Mouse (Mus musculus) monocyte, adult 2 months (primary cell): Measurements from ENCODE around the gene Helz2.
A peak's percentile ranks its signal among the peaks of the same experiment; 100 is the strongest.
"Not testable (repeated sequence)": the region's sequence is repeated elsewhere in the genome, so short reads cannot be mapped to it uniquely, and the experiment has no call there.

ENCODE experiments used
- DNase-seq, 2 experiments: peaks; one replicate each; pipeline ENCODE4 v3.0.0; 2022; ENCODE audit warnings: low spot score in 2 of 2, low read depth in 1 of 2

Gene Helz2

DNA sequence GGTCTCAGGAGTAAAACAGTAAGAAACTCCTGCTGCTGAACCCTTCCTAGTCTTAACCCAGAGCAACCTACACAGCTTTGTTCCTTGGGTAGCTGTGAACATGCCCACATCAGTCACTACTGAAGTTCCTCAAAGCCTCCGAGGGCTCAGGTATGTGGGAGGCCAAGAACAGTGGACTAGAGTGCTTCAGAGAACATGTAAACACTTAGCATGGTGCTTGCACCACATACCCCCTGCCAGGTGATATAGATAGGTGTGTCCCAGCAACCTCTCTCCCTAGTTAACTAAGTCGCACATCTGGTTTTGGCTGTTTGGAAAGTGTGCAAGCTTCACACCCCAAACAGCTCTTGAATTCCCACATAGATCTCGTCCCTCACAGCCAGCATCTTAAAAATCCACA, 40.2 kb downstream of the Helz2 start:
- no peak for DNase-seq

DNA sequence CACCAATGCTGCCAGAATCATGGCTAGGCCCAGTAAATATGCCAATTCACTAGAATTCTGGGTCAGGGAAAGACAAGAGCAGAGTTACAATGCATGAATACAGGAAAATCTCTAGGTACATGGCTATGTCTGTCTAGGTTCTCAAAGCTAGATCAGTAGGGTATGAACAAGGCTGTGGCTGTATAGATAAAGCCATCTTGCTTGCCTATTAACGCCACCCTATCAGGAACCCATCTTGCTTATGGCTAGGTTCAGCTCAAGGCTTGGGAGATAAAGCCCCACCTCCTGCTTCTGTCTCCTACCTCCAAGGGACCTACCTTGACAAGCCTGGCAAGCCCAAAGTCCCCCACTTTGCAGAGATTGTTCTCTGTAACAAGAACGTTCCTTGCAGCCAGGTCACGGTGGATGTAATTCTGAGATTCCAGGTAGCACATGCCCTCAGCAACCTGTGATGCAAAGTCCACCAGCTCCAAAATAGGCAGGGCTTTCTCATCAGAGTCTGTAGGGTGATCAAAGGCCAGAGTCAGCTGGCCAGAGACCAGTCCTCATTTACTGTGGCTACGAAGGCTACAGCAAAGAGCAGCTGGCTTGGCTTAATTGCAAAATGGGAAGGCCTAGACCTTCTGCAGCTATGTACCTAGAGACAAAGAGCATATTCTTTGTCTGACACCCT, 45.1 kb downstream of the Helz2 start:
- no peak for DNase-seq

DNA sequence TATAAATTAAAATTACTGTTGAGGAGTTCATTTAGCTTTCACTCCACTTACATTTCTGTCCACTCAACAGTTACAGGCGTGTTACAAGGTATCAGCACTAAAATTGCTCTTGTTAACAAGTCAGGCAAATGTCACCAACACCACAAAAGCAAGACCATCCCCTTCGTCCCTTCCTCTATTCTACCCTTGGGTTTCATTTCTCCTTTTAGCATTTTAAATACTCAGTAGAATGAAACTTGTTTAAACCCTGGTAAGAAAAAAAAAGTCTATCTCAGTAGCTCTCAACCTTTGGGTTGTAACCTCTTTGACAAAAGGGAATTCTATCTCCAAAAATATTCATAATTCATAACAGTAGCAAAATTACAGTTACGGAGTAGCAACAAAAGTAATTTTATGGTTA, 48.8 kb downstream of the Helz2 start:
- DNase-seq = no peak

DNA sequence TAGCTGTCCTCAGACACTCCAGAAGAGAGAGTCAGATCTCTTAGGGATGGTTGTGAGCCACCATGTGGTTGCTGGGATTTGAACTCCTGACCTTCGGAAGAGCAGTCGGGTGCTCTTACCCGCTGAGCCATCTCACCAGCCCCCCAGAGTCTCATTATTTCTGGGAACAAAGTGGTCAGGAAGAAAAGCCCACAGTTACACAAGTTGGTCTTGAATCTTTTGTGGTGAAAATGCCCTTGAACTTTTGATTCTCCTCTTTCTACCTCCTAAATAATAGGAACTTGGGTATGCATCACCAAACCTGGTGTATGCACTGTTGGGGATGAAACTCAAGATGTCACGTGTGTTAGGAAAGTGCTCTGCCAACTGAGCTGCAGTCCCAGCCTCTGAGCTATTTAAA, 49.9 kb downstream of the Helz2 start:
- DNase-seq = no peak

DNA sequence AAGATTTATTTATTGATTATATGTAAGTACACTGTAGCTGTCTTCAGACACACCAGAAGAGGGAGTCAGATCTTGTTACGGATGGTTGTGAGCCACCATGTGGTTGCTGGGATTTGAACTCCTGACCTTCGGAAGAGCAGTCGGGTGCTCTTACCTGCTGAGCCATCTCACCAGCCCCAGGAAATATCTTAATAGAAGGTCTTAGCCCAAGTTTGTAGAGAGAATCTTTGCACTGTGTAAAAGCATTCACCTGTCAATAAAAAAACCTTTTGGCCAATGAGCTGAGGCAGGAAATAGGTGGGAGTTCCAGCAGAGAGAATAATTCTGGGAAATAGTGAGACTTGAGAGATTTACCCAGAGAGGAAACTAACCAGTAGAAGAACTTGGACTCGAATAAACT, 50.4 kb downstream of the Helz2 start:
- DNase-seq = not testable (repeated sequence)

DNA sequence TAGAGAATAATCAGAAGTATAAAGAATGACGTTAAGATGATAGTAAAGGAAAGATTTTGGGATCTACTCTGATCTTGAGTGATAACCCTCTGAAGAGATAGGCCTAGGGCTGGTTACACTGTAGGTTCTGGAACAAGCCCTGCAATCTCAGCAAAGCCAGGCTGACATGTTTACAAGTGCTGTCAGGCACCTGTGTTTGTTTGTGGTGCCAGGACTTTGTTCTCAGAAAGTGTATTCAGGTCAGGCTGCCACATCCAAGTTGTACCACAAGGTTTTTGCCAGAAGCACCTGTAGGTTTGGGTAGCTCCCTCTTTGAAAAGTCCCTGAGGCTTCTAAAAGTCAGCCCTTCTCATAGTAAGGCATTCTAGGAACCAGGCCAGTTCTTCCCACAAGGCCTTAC, 52.5 kb downstream of the Helz2 start:
- no peak for DNase-seq

DNA sequence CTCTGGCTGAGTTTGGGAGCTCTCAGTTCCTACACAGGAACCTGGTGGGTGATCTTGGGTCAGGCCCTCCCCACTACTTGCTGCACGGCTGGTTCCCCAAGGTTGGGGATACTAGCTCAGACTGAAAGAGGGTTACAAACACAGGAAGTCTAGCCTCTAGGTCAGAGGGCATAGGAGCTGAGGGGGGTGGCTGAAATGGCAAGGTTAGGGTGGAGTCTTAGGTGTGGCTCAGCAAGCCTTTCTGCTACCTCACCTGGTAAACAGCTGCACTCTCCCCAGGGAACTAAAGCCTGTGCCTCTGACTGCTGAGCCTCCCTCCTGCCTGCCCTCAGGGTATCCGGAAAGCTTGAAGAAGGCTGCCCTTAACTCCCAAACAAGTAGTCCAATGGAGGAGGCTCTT, 53.1 kb downstream of the Helz2 start:
- DNase-seq = no peak

DNA sequence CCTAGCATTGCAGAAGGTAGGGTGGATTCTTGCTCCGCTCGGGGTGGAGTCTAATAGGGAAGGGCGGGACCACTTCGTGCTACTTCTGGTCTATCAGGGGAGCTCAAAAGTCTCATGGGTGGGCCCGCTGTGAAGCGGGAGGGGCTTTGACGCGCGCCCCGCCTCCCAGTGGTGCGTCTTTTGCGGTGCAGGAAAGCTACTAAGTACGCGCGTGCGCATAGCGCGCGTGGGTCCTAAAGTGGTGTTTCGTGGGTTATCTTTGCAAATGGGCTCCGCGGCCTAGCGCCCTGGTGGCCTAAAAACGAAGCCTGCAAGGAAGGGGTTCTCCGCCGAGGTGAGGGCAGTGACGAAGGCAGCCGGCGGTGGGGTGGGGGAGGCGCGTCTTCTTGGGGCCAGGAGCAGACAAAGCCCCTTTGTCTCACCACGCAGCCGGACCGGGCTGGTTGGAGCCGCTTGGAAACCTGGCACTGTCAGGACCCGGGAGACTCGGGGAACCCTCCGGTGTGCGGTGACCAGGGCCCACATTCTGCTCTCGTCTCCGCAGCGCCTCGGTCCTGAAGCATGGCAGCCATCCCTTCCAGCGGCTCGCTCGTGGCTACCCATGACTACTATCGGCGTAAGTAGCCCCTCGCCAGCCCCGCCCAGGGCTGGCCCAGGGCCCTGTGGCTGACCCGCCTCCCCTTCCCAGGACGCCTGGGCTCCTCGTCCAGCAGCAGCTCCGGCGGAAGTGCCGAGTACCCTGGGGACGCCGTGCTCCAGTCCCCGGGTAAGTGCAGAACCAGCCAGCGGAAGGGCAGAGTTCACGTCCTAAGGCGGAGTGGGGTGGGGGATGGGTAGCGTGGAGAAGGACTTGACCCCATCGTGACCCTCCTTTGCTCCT, 54.5 kb downstream of the Helz2 start, which contains the start of gene Ppdpf:
Ppdpf (plus strand) TSS at position 127 of the 880 bp plus-strand sequence.
- peak; percentile 75 to 94 for DNase-seq

DNA sequence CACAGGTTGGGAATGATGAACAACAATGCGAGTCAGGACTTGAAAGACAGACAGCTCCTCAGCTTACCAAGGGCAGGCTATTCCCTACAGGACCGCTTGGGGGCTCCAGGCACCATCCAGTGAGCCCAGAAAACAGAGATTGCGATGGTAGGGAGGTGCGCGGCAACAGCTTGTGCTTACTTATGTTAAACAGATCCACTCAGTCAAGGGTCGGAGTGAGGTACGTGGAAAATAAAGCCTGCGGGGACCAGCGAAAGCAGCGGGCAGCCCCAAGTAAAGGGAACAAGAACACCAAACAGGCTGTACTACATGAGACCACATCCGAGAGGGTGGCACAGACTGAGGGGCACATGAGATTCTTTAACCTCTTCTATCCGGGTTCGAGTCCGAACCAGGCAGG, 55.2 kb downstream of the Helz2 start:
- DNase-seq = peak; percentile 54 to 68

DNA sequence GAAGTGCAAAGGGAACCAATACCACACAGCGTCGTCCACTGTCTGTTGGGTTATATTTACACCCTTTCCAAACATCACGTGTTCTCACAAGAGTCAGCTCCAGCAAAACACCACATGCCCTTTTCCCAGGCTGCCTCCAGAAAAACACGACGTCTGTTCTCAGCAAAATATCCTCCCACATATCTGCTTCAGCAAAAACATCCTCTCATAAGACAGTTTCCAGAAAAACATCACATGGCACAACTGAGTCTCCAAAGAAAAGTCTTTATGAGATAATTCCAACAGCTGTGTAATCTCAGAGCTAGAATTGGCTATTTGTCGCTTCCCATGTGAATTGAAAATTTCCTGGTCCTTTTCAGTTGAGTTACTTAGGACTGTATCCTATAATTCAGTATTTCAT, 60.9 kb downstream of the Helz2 start:
- DNase-seq = no peak

DNA sequence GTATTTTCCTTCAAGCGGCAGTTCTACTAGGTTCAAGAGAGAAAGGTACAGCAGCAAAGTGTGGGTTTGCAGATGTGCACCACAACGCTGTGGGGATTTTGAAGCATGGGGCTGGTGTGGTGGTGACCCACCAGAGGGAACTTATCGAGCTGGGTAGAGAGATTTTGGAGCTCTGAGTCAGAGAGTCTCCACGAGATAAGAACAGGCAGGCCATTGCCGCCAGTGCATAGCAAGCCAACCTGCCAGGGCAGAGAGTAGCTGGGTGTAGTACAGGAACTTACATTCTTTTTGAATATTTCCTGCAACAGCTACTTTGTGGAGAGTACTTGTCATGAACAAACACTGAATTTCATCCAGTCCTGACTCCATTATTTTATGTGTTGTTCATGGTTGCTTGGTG, 63.4 kb downstream of the Helz2 start:
- no peak for DNase-seq

DNA sequence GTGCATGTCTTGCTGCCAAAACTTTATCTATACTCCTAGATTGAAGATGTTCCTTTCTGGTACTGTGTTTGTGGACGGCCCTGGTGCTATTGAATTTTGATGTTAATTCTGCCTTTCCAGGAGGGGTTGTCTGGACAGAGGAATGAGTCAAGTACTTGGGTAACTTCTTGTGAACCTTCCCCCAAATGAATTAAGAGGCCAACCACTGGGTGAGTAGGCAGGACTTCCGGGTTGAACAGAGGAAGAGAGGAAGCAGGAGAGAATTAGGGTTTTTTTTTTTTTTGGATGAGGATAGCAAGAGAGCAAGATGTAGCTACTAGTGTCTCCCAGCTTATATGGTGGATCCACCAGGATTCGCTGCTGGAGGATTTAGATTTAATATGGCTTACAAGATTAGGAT, 63.8 kb downstream of the Helz2 start:
- no peak for DNase-seq
